Mouse (Mus musculus) kidney, postnatal 0 days (tissue): ENCODE measurements around the gene Tsc22d1. TPM values are rescaled to one million over a fixed set of nuclear protein-coding genes. Genes with fewer than 3 reads are reported as not detected.

Experiments used
- ATAC-seq: fragments of 200-750 bp; cut with Nextera tagmentation; replicated peaks from 2 replicates; pipeline ENCODE4 v1.8.0; 2017; ENCODE audit warnings: low read depth, moderate number of reproducible peaks, moderate TSS enrichment, moderate library complexity; ENCODE audit not compliant: low FRiP score
- DNase-seq: peaks from one replicate; pipeline ENCODE4 v3.0.0-alpha.2; 2016; ENCODE audit warnings: low spot score
- H3K27ac ChIP-seq: fragments of 300-500 bp; sonication (generic); 2 replicates; pipeline ENCODE4 v1.5.1; 2014; ENCODE audit warnings: mild to moderate bottlenecking
- H3K27me3 ChIP-seq: fragments of 300-500 bp; sonication (generic); 2 replicates; pipeline ENCODE4 v1.6.1; 2014; ENCODE audit warnings: low read length, mixed read lengths; ENCODE audit not compliant: insufficient read depth
- H3K36me3 ChIP-seq: fragments of 300-500 bp; sonication (generic); 2 replicates; pipeline ENCODE4 v1.6.1; 2014; ENCODE audit warnings: low read length, mixed read lengths; ENCODE audit not compliant: insufficient read depth
- H3K4me1 ChIP-seq: fragments of 300-500 bp; sonication (generic); replicated peaks from 2 replicates; pipeline ENCODE4 v1.6.1; 2014; ENCODE audit warnings: antibody characterized with exemption, low read length, mixed read lengths; ENCODE audit not compliant: insufficient read depth
- H3K4me2 ChIP-seq: fragments of 300-500 bp; sonication (generic); 2 replicates; pipeline ENCODE4 v1.6.1; 2014; ENCODE audit warnings: mild to moderate bottlenecking, low read length, moderate library complexity, mixed read lengths
- H3K4me3 ChIP-seq: fragments of 300-500 bp; sonication (generic); replicated peaks from 2 replicates; pipeline ENCODE4 v1.5.1; 2014; ENCODE audit warnings: low read depth, low read length
- H3K9ac ChIP-seq: fragments of 300-500 bp; sonication (generic); 2 replicates; pipeline ENCODE4 v1.6.1; 2014; ENCODE audit warnings: low read depth, low read length
- H3K9me3 ChIP-seq: fragments of 300-500 bp; sonication (generic); replicated peaks from 2 replicates; pipeline ENCODE4 v1.6.1; 2016; ENCODE audit warnings: low read length, inconsistent platforms, mixed read lengths
- CTCF ChIP-seq: IDR thresholded peaks from 2 replicates; pipeline ENCODE4 v1.5.1; 2016; ENCODE audit warnings: antibody characterized with exemption, low read depth, mild to moderate bottlenecking, moderate library complexity
- WGBS: fragments of 180-500 bp; shearing (Covaris S2); extraction: QIAGEN DNeasy Blood & Tissue Kit; methylation state at CpG from one replicate; pipeline ENCODE4 v1.1.7; 2014; 5-methylcytosine and 5-hydroxymethylcytosine counted together
- polyA plus RNA-seq: library from polyadenylated mRNA; unstranded; fragments of >200 nt; fragmentation: Nextera tagmentation; extraction: Ambion mirVana; gene quantifications from 2 replicates; pipeline ENCODE4 v1.2.1, GENCODE M21; 2015

Tsc22d1 gene
- polyA plus RNA-seq, 1 experiment from 2014 or later = 756 TPM

- H3K9me3 ChIP-seq = no peaks in the 10 kb centered on the region
- no peak for TF ChIP-seq CTCF
- peak; percentile 79 for ATAC-seq
- H3K36me3 ChIP-seq = no peaks in the 10 kb centered on the region
- WGBS = 31% methylated on average over 20 of the region's 20 CpGs
- peaks cover 28% of the 10 kb centered on the region for H3K4me1 ChIP-seq
- no peak overlapping the region for H3K4me3 ChIP-seq
- peak; percentile 69 for DNase-seq
- H3K9ac ChIP-seq = no peak overlapping the region
- peak overlapping the region; percentile 79 for H3K27ac ChIP-seq
- H3K4me2 ChIP-seq = peak overlapping the region; percentile 39
- no peaks in the 10 kb centered on the region for H3K27me3 ChIP-seq
Observed at GRCm38 (mm10) chr14:76532257-76533169, 117.8 kb downstream of the Tsc22d1 start.

GRCm38 (mm10) chr14:76533170-76533815, 118.5 kb downstream of the Tsc22d1 start:
- DNase-seq (peak; percentile 71), ATAC-seq (peak; percentile 80)
- Histone ChIP-seq H3K4me1 (peaks cover 29% of the 10 kb centered on the region), H3K4me3 (no peak overlapping the region), H3K4me2 (peak overlapping the region; percentile 39), H3K36me3 (no peaks in the 10 kb centered on the region), H3K9ac (no peak overlapping the region), H3K27ac (peak overlapping the region; percentile 79), H3K27me3 (no peaks in the 10 kb centered on the region), H3K9me3 (no peaks in the 10 kb centered on the region)
- TF ChIP-seq CTCF = no peak
- 15% methylated on average over 10 of the region's 10 CpGs for WGBS

- no peak for ATAC-seq
- H3K9me3 ChIP-seq = no peaks in the 10 kb centered on the region
- WGBS = 85% methylated on average over 1 of the region's 1 CpGs
Observed at GRCm38 (mm10) chr14:76535096-76535495, 120.3 kb downstream of the Tsc22d1 start.

GRCm38 (mm10) chr14:76536921-76537320, 122.2 kb downstream of the Tsc22d1 start:
- H3K4me1 ChIP-seq = peaks cover 21% of the 10 kb centered on the region
- no peaks in the 10 kb centered on the region for H3K9me3 ChIP-seq
- 3% methylated on average over 6 of the region's 6 CpGs for WGBS
- no peaks in the 10 kb centered on the region for H3K36me3 ChIP-seq
- H3K27ac ChIP-seq = peak overlapping the region; percentile 66
- TF ChIP-seq CTCF = no peak
- DNase-seq (peak; percentile 87), ATAC-seq (peak; percentile 58)
- no peak overlapping the region for H3K4me2 ChIP-seq
- no peak overlapping the region for H3K4me3 ChIP-seq
- H3K27me3 ChIP-seq = no peaks in the 10 kb centered on the region
- H3K9ac ChIP-seq = no peak overlapping the region

More at GRCm38 (mm10) chr14:76535096-76535495, 120.3 kb downstream of the Tsc22d1 start:
- DNase-seq = no peak
- TF ChIP-seq CTCF = no peak
- Histone ChIP-seq H3K4me2 (no peak overlapping the region), H3K9ac (no peak overlapping the region), H3K4me1 (peaks cover 21% of the 10 kb centered on the region), H3K27ac (no peak overlapping the region), H3K36me3 (no peaks in the 10 kb centered on the region), H3K4me3 (no peak overlapping the region), H3K27me3 (no peaks in the 10 kb centered on the region)

GRCm38 (mm10) chr14:76540005-76540670, 125.4 kb downstream of the Tsc22d1 start:
- H3K9ac ChIP-seq = no peak overlapping the region
- DNase-seq (no peak), ATAC-seq (no peak)
- 92% methylated on average over 5 of the region's 5 CpGs for WGBS
- H3K4me1 ChIP-seq = peaks cover 14% of the 10 kb centered on the region
- no peak overlapping the region for H3K4me3 ChIP-seq
- no peak for TF ChIP-seq CTCF
- H3K27me3 ChIP-seq = no peaks in the 10 kb centered on the region
- no peaks in the 10 kb centered on the region for H3K9me3 ChIP-seq
- no peak overlapping the region for H3K27ac ChIP-seq
- no peaks in the 10 kb centered on the region for H3K36me3 ChIP-seq
- no peak overlapping the region for H3K4me2 ChIP-seq

GRCm38 (mm10) chr14:76541341-76541740, 126.6 kb downstream of the Tsc22d1 start:
- WGBS = 63% methylated on average over 2 of the region's 2 CpGs
- DNase-seq (no peak), ATAC-seq (no peak)
- Histone ChIP-seq H3K27ac (no peak overlapping the region), H3K4me1 (peaks cover 14% of the 10 kb centered on the region), H3K4me3 (no peak overlapping the region), H3K27me3 (no peaks in the 10 kb centered on the region), H3K9ac (no peak overlapping the region), H3K9me3 (no peaks in the 10 kb centered on the region), H3K36me3 (no peaks in the 10 kb centered on the region), H3K4me2 (no peak overlapping the region)
- TF ChIP-seq CTCF = no peak
